Mouse (Mus musculus): ENCODE results near the gene Dyrk3. TPM values are rescaled to one million over a fixed set of nuclear protein-coding genes. Genes with fewer than 3 reads are reported as not detected.

Gene Dyrk3
- total and polyA plus RNA-seq, 3 experiments, result 16.9 to 52.4 (median 21.1) TPM

GRCm38 (mm10) chr1:131112576-131112975 is 25.6 kb downstream of the Dyrk3 start:
- peaks cover 25% of the 10 kb centered on the region for H3K4me1 ChIP-seq (ENCODE audit: insufficient read depth, low read depth, low read length)
- H3K4me3 ChIP-seq (ENCODE audit: low read depth, low read length), result no peak overlapping the region
- TF ChIP-seq TAL1 (conservative IDR thresholded peaks at IDR 0.05; ENCODE audit: low read depth, low read length), result no peak
- DNase-seq (ENCODE audit: low spot score) (no peak), ATAC-seq (ENCODE audit: extremely low read depth, insufficient number of reproducible peaks, low FRiP score, poor library complexity, severe bottlenecking) (no peak)
- no peaks in the 10 kb centered on the region for H3K36me3 ChIP-seq (replicated peaks)
- H3K9me3 ChIP-seq (replicated peaks), result no peaks in the 10 kb centered on the region
- H3K27me3 ChIP-seq (ENCODE audit: insufficient read depth, low read length), result peaks cover 65% of the 10 kb centered on the region

- DNase-seq (ENCODE audit: low spot score), result no peak
- peaks cover 9% of the 10 kb centered on the region for H3K4me1 ChIP-seq (ENCODE audit: insufficient read depth, low read depth, low read length)
- no peaks in the 10 kb centered on the region for H3K9me3 ChIP-seq (replicated peaks)
- H3K27me3 ChIP-seq (ENCODE audit: insufficient read depth, low read length), result peaks cover 60% of the 10 kb centered on the region
- TF ChIP-seq TAL1 (conservative IDR thresholded peaks at IDR 0.05; ENCODE audit: low read depth, low read length), result no peak
- ATAC-seq (ENCODE audit: extremely low read depth, insufficient number of reproducible peaks, low FRiP score, poor library complexity, severe bottlenecking), result no peak
- no peak overlapping the region for H3K4me3 ChIP-seq (ENCODE audit: low read depth, low read length)
- H3K36me3 ChIP-seq (replicated peaks), result no peaks in the 10 kb centered on the region
These were observed 27.5 kb downstream of the Dyrk3 start for GRCm38 (mm10) chr1:131110525-131111106.

GRCm38 (mm10) chr1:131107575-131108308 is 30.4 kb downstream of the Dyrk3 start:
- Histone ChIP-seq H3K27me3 (ENCODE audit: insufficient read depth, low read length) (peaks cover 52% of the 10 kb centered on the region), H3K4me3 (ENCODE audit: low read depth, low read length) (no peak overlapping the region), H3K4me1 (ENCODE audit: insufficient read depth, low read depth, low read length) (peaks cover 8% of the 10 kb centered on the region), H3K36me3 (replicated peaks) (no peaks in the 10 kb centered on the region), H3K9me3 (replicated peaks) (no peaks in the 10 kb centered on the region)
- no peak for ATAC-seq (ENCODE audit: extremely low read depth, insufficient number of reproducible peaks, low FRiP score, poor library complexity, severe bottlenecking)
- TF ChIP-seq CTCF (IDR thresholded peaks at IDR 0.05; ENCODE audit: low read depth, low read length) (no peak), GATA2 (IDR thresholded peaks at IDR 0.05; ENCODE audit: borderline replicate concordance, low read depth, low read length) (no peak), TAL1 (conservative IDR thresholded peaks at IDR 0.05; ENCODE audit: low read depth, low read length) (no peak), POLR2AphosphoS5 (IDR thresholded peaks at IDR 0.05; ENCODE audit: insufficient replicate concordance, low read depth, low read length) (no peak), GATA1 (IDR thresholded peaks at IDR 0.05; ENCODE audit: borderline replicate concordance, low read length) (no peak)
- DNase-seq (ENCODE audit: low spot score), result no peak

GRCm38 (mm10) chr1:131103776-131104424 is 34.2 kb downstream of the Dyrk3 start:
- TF ChIP-seq TAL1 (conservative IDR thresholded peaks at IDR 0.05; ENCODE audit: low read depth, low read length) (no peak), GATA1 (IDR thresholded peaks at IDR 0.05; ENCODE audit: borderline replicate concordance, low read length) (no peak), GATA2 (IDR thresholded peaks at IDR 0.05; ENCODE audit: borderline replicate concordance, low read depth, low read length) (no peak), CTCF (IDR thresholded peaks at IDR 0.05; ENCODE audit: low read depth, low read length) (no peak), POLR2AphosphoS5 (IDR thresholded peaks at IDR 0.05; ENCODE audit: insufficient replicate concordance, low read depth, low read length) (no peak)
- DNase-seq (ENCODE audit: low spot score), result no peak
- H3K4me3 ChIP-seq (ENCODE audit: low read depth, low read length), result no peak overlapping the region
- H3K9me3 ChIP-seq (replicated peaks), result no peaks in the 10 kb centered on the region
- peaks cover 56% of the 10 kb centered on the region for H3K27me3 ChIP-seq (ENCODE audit: insufficient read depth, low read length)
- no peaks in the 10 kb centered on the region for H3K36me3 ChIP-seq (replicated peaks)
- ATAC-seq (ENCODE audit: extremely low read depth, insufficient number of reproducible peaks, low FRiP score, poor library complexity, severe bottlenecking), result no peak
- peaks cover 8% of the 10 kb centered on the region for H3K4me1 ChIP-seq (ENCODE audit: insufficient read depth, low read depth, low read length)

- Histone ChIP-seq H3K4me1 (ENCODE audit: insufficient read depth, low read depth, low read length) (peaks cover 26% of the 10 kb centered on the region), H3K27me3 (ENCODE audit: insufficient read depth, low read length) (peaks cover 55% of the 10 kb centered on the region), H3K9me3 (replicated peaks) (no peaks in the 10 kb centered on the region), H3K36me3 (replicated peaks) (no peaks in the 10 kb centered on the region), H3K4me3 (ENCODE audit: low read depth, low read length) (no peak overlapping the region)
- DNase-seq (ENCODE audit: low spot score) (no peak), ATAC-seq (ENCODE audit: extremely low read depth, insufficient number of reproducible peaks, low FRiP score, poor library complexity, severe bottlenecking) (no peak)
- TF ChIP-seq GATA2 (IDR thresholded peaks at IDR 0.05; ENCODE audit: borderline replicate concordance, low read depth, low read length) (no peak), CTCF (IDR thresholded peaks at IDR 0.05; ENCODE audit: low read depth, low read length) (no peak), POLR2AphosphoS5 (IDR thresholded peaks at IDR 0.05; ENCODE audit: insufficient replicate concordance, low read depth, low read length) (no peak), GATA1 (IDR thresholded peaks at IDR 0.05; ENCODE audit: borderline replicate concordance, low read length) (no peak)
These were observed 37.3 kb downstream of the Dyrk3 start for GRCm38 (mm10) chr1:131100808-131101207.

GRCm38 (mm10) chr1:131097700-131098094 is 40.4 kb downstream of the Dyrk3 start, which contains the start of gene Mapkapk2:
Mapkapk2 (minus strand) TSS chr1:131097826.
- Histone ChIP-seq H3K4me3 (ENCODE audit: low read depth, low read length) (peak within 1 kb of the TSS; percentile 77), H3K27me3 (ENCODE audit: insufficient read depth, low read length) (peaks cover 39% of the 10 kb centered on the region), H3K36me3 (replicated peaks) (peaks cover 9% of the 10 kb centered on the region), H3K9me3 (replicated peaks) (no peaks in the 10 kb centered on the region), H3K4me1 (ENCODE audit: insufficient read depth, low read depth, low read length) (peaks cover 30% of the 10 kb centered on the region)
- TF ChIP-seq CTCF (IDR thresholded peaks at IDR 0.05; ENCODE audit: low read depth, low read length) (no peak), GATA1 (IDR thresholded peaks at IDR 0.05; ENCODE audit: borderline replicate concordance, low read length) (no peak), GATA2 (IDR thresholded peaks at IDR 0.05; ENCODE audit: borderline replicate concordance, low read depth, low read length) (no peak), POLR2AphosphoS5 (IDR thresholded peaks at IDR 0.05; ENCODE audit: insufficient replicate concordance, low read depth, low read length) (no peak), TAL1 (conservative IDR thresholded peaks at IDR 0.05; ENCODE audit: low read depth, low read length) (no peak)
- DNase-seq (ENCODE audit: low spot score) (peak; percentile 97), ATAC-seq (ENCODE audit: extremely low read depth, insufficient number of reproducible peaks, low FRiP score, poor library complexity, severe bottlenecking) (peak; percentile 93)
